Mouse (Mus musculus) hindbrain, embryonic 10.5 days (tissue): ENCODE measurements at regions not wholly inside any gene's neighbourhood (a gene's known extent, or its start where the extent isn't known, plus 50 kb on each side); places are given as distances from the start of the nearest gene placed in this dataset.

ENCODE experiments used
- DNase-seq: peaks from one replicate; pipeline ENCODE4 v3.0.0-alpha.2; 2017; ENCODE audit warnings: low spot score
- H3K27ac ChIP-seq: fragments of 300-500 bp; sonication (generic); 2 replicates; pipeline ENCODE4 v1.5.1; 2016; ENCODE audit warnings: mild to moderate bottlenecking, moderate library complexity
- H3K27me3 ChIP-seq: fragments of 300-500 bp; sonication (generic); 2 replicates; pipeline ENCODE4 v1.6.1; 2016; ENCODE audit warnings: mild to moderate bottlenecking; ENCODE audit not compliant: poor library complexity, insufficient read depth, severe bottlenecking
- H3K36me3 ChIP-seq: fragments of 300-500 bp; sonication (generic); 2 replicates; pipeline ENCODE4 v1.6.1; 2016; ENCODE audit warnings: mild to moderate bottlenecking, moderate library complexity
- H3K4me1 ChIP-seq: fragments of 300-500 bp; sonication (generic); replicated peaks from 2 replicates; pipeline ENCODE4 v1.6.1; 2016; ENCODE audit warnings: mild to moderate bottlenecking
- H3K4me3 ChIP-seq: fragments of 300-500 bp; sonication (generic); 2 replicates; pipeline ENCODE4 v1.5.1; 2016; ENCODE audit warnings: mild to moderate bottlenecking, moderate library complexity
- H3K9me3 ChIP-seq: fragments of 300-500 bp; sonication (generic); 2 replicates; pipeline ENCODE4 v1.6.1; 2016; ENCODE audit warnings: mild to moderate bottlenecking, moderate library complexity
- WGBS: fragments of 180-500 bp; shearing (Covaris S2); methylation state at CpG from one replicate; pipeline ENCODE4 v1.1.7; 2016; 5-methylcytosine and 5-hydroxymethylcytosine counted together

GRCm38 (mm10) chr4:47796977-47797376 lies 248.0 kb upstream of the Nr4a3 start:
- H3K4me3 ChIP-seq = no peak overlapping the region
- no peaks in the 10 kb centered on the region for H3K27me3 ChIP-seq
- H3K4me1 ChIP-seq = no peaks in the 10 kb centered on the region
- no peaks in the 10 kb centered on the region for H3K36me3 ChIP-seq
- 80% methylated on average over 4 of the region's 4 CpGs for WGBS
- H3K27ac ChIP-seq = no peak overlapping the region
- H3K9me3 ChIP-seq = no peaks in the 10 kb centered on the region
- no peak for DNase-seq

GRCm38 (mm10) chr4:47799165-47799564 lies 245.8 kb upstream of the Nr4a3 start:
- Histone ChIP-seq H3K9me3 (no peaks in the 10 kb centered on the region), H3K4me3 (no peak overlapping the region), H3K27ac (no peak overlapping the region), H3K36me3 (no peaks in the 10 kb centered on the region), H3K27me3 (no peaks in the 10 kb centered on the region), H3K4me1 (no peaks in the 10 kb centered on the region)
- WGBS = 94% methylated on average over 5 of the region's 5 CpGs
- no peak for DNase-seq

GRCm38 (mm10) chr4:47803111-47803510 lies 241.8 kb upstream of the Nr4a3 start:
- H3K4me3 ChIP-seq = no peak overlapping the region
- no peaks in the 10 kb centered on the region for H3K9me3 ChIP-seq
- DNase-seq = no peak
- no peaks in the 10 kb centered on the region for H3K27me3 ChIP-seq
- 81% methylated on average over 3 of the region's 3 CpGs for WGBS
- H3K36me3 ChIP-seq = no peaks in the 10 kb centered on the region
- no peak overlapping the region for H3K27ac ChIP-seq
- H3K4me1 ChIP-seq = no peaks in the 10 kb centered on the region

GRCm38 (mm10) chr4:47807877-47808276 lies 237.1 kb upstream of the Nr4a3 start:
- H3K27me3 ChIP-seq = no peaks in the 10 kb centered on the region
- H3K4me1 ChIP-seq = no peaks in the 10 kb centered on the region
- H3K9me3 ChIP-seq = no peaks in the 10 kb centered on the region
- H3K4me3 ChIP-seq = no peak overlapping the region
- no peak overlapping the region for H3K27ac ChIP-seq
- no peaks in the 10 kb centered on the region for H3K36me3 ChIP-seq
- peak; percentile 4 for DNase-seq
- WGBS = 8% methylated on average over 3 of the region's 3 CpGs

- 79% methylated on average over 7 of the region's 7 CpGs for WGBS
- H3K4me1 ChIP-seq = no peaks in the 10 kb centered on the region
- no peaks in the 10 kb centered on the region for H3K9me3 ChIP-seq
- H3K27ac ChIP-seq = no peak overlapping the region
- H3K4me3 ChIP-seq = no peak overlapping the region
- no peak for DNase-seq
- no peaks in the 10 kb centered on the region for H3K36me3 ChIP-seq
- no peaks in the 10 kb centered on the region for H3K27me3 ChIP-seq
These were observed 230.9 kb upstream of the Nr4a3 start for GRCm38 (mm10) chr4:47814030-47814429.

GRCm38 (mm10) chr4:47818371-47819159 lies 226.4 kb upstream of the Nr4a3 start:
- no peaks in the 10 kb centered on the region for H3K27me3 ChIP-seq
- no peak for DNase-seq
- H3K4me3 ChIP-seq = no peak overlapping the region
- no peaks in the 10 kb centered on the region for H3K4me1 ChIP-seq
- H3K36me3 ChIP-seq = no peaks in the 10 kb centered on the region
- no peaks in the 10 kb centered on the region for H3K9me3 ChIP-seq
- H3K27ac ChIP-seq = no peak overlapping the region
- WGBS = 92% methylated on average over 18 of the region's 18 CpGs

GRCm38 (mm10) chr4:47820562-47820961 lies 224.4 kb upstream of the Nr4a3 start:
- Histone ChIP-seq H3K27ac (no peak overlapping the region), H3K9me3 (no peaks in the 10 kb centered on the region), H3K36me3 (no peaks in the 10 kb centered on the region), H3K27me3 (no peaks in the 10 kb centered on the region), H3K4me1 (no peaks in the 10 kb centered on the region), H3K4me3 (no peak overlapping the region)
- DNase-seq = no peak
- 95% methylated on average over 1 of the region's 1 CpGs for WGBS

- Histone ChIP-seq H3K4me1 (no peaks in the 10 kb centered on the region), H3K27me3 (no peaks in the 10 kb centered on the region), H3K4me3 (no peak overlapping the region), H3K9me3 (no peaks in the 10 kb centered on the region), H3K36me3 (no peaks in the 10 kb centered on the region), H3K27ac (no peak overlapping the region)
- DNase-seq = no peak
- 84% methylated on average over 9 of the region's 9 CpGs for WGBS
These were observed 221.7 kb upstream of the Nr4a3 start for GRCm38 (mm10) chr4:47823299-47823698.

GRCm38 (mm10) chr4:47824083-47824482 lies 220.9 kb upstream of the Nr4a3 start:
- no peaks in the 10 kb centered on the region for H3K36me3 ChIP-seq
- no peak overlapping the region for H3K27ac ChIP-seq
- H3K27me3 ChIP-seq = no peaks in the 10 kb centered on the region
- no peaks in the 10 kb centered on the region for H3K9me3 ChIP-seq
- H3K4me1 ChIP-seq = no peaks in the 10 kb centered on the region
- no peak for DNase-seq
- H3K4me3 ChIP-seq = no peak overlapping the region
- WGBS = 92% methylated on average over 15 of the region's 15 CpGs

GRCm38 (mm10) chr4:47832905-47833304 lies 212.0 kb upstream of the Nr4a3 start:
- Histone ChIP-seq H3K9me3 (no peaks in the 10 kb centered on the region), H3K4me3 (no peak overlapping the region), H3K36me3 (no peaks in the 10 kb centered on the region), H3K27ac (no peak overlapping the region), H3K27me3 (no peaks in the 10 kb centered on the region), H3K4me1 (no peaks in the 10 kb centered on the region)
- WGBS = 73% methylated on average over 2 of the region's 2 CpGs
- no peak for DNase-seq

GRCm38 (mm10) chr4:47838411-47838810 lies 206.5 kb upstream of the Nr4a3 start:
- H3K9me3 ChIP-seq = no peaks in the 10 kb centered on the region
- peaks cover 7% of the 10 kb centered on the region; the same call in 1 of the 2 replicates for H3K4me1 ChIP-seq
- no peak overlapping the region for H3K27ac ChIP-seq
- H3K27me3 ChIP-seq = no peaks in the 10 kb centered on the region
- DNase-seq = no peak
- no peak overlapping the region for H3K4me3 ChIP-seq
- 76% methylated on average over 2 of the region's 2 CpGs for WGBS
- H3K36me3 ChIP-seq = no peaks in the 10 kb centered on the region

- H3K4me1 ChIP-seq = peaks cover 7% of the 10 kb centered on the region; the same call in 1 of the 2 replicates
- H3K27ac ChIP-seq = no peak overlapping the region
- H3K36me3 ChIP-seq = no peaks in the 10 kb centered on the region
- no peak for DNase-seq
- 53% methylated on average over 3 of the region's 3 CpGs for WGBS
- H3K9me3 ChIP-seq = no peaks in the 10 kb centered on the region
- no peaks in the 10 kb centered on the region for H3K27me3 ChIP-seq
- H3K4me3 ChIP-seq = no peak overlapping the region
These were observed 202.8 kb upstream of the Nr4a3 start for GRCm38 (mm10) chr4:47842128-47842656.

- Histone ChIP-seq H3K4me1 (peaks cover 7% of the 10 kb centered on the region; the same call in 1 of the 2 replicates), H3K9me3 (no peaks in the 10 kb centered on the region), H3K36me3 (no peaks in the 10 kb centered on the region), H3K27me3 (no peaks in the 10 kb centered on the region), H3K27ac (no peak overlapping the region), H3K4me3 (no peak overlapping the region)
- 50% methylated on average over 4 of the region's 4 CpGs for WGBS
- peak; percentile 27 for DNase-seq
These were observed 199.7 kb upstream of the Nr4a3 start for GRCm38 (mm10) chr4:47845239-47845638.
